Mouse (Mus musculus) activated CD4-positive, CD25-positive, alpha-beta regulatory T cell, adult 4 months (primary cell): Measurements from ENCODE around the gene Lrrc3c. TPM values are rescaled to one million over a fixed set of nuclear protein-coding genes. Genes with fewer than 3 reads are reported as not detected.

Experiments
- ATAC-seq: one replicate; pipeline ENCODE4 v1.8.0; 2017
- polyA plus RNA-seq, 2 experiments: library from polyadenylated mRNA; unstranded; fragments of 100-300 nt; shearing (Covaris generic); gene quantifications; one replicate each; pipeline ENCODE4 v1.2.1; 2017

The Lrrc3c gene
- not detected for polyA plus RNA-seq

DNA sequence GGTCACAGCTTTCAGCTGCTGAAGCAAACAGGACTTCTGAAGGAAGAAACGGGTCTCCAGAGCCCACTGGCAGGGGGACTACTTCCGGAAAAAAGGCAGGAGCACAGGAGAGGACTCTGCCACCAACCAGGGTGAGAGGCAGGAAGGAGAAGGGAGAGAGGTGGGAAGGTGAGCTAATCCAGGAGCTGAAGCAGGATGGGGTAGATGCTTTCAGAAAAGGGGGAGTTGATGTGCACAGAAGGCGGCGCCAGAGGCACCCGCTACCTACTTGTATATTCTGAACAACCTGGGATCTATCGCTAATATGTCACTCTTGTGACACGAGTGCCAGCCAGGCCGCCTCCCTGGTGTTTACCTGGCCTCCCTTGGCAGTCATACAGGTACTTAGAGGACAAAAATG lies at the start of gene Lrrc3c:
TSS of gene Lrrc3c (plus strand) at position 301 of the 400 bp plus-strand sequence.
- no peak for ATAC-seq

DNA sequence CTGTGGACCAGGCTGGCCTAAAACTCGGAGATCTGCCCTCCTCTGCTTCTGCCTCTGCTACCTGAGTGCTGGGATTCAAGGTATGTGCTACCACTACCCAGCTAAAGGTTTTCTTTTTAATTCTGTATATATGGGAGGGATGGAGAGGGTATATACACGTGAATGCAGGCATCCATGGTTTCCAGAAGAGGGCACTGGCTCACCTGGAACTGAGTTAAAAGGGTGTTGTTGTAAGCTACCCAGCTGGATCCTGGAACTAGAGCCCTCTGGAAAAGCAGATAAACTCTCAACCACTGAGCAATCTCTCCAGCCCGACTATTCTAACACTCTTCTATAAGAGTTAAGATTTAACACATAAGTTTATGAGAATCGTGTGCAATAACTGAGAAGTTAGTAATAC lies 48.7 kb upstream of the Lrrc3c start:
- ATAC-seq = no peak

DNA sequence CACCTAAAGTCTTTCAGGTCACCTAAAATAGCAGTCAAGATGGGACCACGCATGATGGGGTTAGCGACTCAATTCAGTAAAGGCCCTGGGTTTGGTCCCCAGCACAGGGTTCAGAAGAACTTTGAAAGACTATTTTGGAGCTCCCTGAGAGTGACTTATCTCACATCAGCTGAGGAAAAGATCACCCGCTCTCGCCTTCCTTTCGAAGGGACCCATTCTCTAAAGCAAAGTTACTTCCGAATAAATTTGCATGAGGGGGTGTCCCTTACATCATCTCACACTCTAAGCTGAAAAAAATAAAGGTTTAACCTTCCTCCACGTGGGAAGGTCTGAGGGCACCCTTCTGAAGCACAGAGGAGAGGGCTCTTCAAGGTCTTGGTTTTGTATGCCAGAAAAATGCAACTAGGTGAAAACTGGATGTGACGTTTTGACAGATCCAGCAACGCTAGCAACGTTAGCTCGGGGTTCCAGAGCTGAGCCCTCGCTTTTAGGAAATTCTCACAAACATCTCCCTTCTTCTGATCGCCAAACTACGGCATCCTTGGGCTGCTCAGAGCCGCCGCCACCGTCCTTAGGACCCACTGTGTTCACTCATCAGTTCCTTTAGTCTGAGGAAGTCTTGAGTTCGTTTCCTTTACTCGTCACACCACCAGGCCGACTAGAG lies 47.6 kb upstream of the Lrrc3c start:
- peak; percentile 68 for ATAC-seq

DNA sequence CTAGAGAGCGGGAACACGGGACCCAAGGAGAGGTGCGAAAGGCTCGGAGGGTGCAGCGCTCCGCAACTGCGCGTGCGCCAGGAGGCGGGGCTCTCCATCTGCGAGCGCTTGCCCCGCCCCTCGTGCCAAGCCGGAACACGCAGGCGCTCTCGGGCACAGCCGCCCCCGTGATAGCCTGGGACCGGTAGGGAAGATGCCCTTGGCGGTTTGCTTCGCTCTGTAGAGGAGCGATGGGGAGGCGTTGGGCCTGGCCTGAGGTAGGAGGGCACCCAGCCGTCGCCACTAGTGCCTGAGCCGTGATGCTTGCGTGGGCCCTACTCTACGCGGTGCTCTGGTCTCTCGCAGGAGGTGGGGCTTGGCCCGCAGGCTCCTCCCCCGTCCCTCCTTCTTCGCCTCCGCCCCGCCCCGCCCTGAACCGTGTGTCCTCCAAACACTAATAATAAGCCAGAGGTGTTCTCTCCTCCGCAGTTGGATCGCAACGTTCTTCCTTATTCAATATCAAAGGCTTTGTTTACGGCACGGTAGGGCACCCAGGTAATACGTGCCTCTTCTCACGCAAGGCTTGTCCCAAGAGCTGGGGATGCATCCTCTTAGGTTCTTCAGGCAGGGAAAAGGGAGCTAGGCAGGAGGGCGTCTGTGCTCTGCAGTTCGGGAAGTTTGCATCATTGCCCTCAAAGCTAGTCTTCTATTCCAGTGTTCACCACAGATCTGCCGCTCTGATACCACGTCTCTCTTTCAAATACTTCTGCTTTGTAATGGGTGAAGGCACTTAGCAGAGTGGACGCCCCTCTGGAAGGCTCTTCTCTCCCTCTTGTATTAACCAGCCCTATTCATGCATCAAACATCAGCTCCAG lies 46.9 kb upstream of the Lrrc3c start, which contains the start of gene Zpbp2:
TSS of gene Zpbp2 (plus strand) at position 123 of the 854 bp plus-strand sequence.
- ATAC-seq = peak; percentile 55

DNA sequence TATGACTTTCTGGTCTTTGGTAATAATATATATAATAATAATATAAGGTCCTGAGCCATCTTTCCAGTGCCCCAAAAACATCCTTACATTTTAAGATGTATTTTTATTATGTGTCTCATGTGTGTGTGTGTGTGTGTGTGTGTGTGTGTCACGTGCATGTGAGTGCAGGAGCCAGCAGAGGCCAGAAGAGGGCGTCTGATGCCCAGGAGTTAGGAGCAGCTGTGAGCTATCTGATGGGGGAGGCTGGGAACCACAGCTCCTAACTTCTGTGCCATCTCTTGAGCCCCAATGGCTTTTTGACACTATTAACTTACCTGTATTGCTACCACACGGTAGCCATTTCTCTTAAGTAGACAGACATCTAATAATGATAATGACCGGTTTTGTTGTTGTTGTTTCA lies 44.1 kb upstream of the Lrrc3c start:
- ATAC-seq = no peak

DNA sequence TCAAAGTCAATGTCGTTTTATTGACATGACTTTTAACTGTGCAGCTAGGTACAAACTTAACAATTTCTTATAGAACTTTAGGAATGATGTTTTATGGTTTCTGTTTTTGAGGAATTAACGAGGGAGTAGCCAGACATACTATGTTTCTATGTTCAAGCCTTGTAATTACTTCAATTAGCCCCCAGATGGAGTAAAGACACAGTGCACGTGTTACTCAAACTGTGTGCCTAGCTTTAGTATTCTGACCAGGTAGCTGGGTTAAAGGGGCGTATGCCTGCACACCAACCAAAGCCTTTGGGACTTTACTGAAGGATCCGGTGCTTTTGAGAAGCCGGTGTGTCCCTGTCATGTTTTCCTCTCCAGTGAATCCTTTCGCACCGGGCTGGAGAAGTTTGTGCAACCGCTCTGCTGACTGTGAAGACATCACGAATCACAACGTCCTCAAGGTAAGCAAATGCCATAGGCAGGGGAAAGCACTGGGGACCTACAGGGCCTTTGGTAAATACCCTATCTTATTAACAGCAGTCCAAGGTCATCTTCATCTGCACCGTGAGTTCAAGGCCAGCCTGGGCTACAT lies 42.9 kb upstream of the Lrrc3c start:
- no peak for ATAC-seq

DNA sequence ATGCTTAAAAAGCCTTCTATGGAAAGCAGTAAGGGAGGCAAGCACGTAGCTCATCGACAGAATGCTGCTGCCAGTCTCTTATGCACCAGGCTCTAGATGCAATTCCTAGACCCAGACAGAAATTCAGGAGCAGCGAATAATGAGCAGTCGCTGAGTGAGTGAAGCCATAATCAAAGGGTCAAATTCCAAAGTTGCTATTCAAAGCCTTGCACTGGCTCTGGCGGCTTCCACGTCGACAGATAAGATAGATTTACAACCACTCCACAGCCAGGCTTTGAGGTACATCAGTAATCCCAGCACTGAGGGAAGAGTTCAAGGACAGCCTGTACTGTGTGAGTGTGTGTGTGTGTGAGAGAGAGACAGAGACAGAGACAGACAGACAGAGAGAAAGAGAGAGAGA lies 37.1 kb upstream of the Lrrc3c start:
- ATAC-seq = no peak

DNA sequence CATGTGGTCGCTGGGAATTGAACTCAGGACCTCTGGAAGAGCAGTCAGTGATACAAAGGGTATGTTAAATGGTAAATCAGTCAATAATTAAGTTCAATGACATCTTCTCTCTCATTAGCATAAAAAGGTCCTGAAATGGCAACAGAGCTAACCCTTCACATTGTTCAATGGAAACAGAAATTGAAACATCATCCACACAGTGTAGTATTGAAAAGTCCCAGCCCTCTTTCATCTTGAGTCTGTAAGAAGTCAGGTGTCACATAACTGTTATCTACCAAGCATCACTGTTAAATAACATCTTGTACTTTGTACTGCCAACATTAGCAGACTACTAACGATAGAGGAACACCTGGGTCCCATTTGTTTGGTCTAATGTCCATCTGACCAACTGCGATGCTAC lies 35.1 kb upstream of the Lrrc3c start:
- ATAC-seq = peak; percentile 82

DNA sequence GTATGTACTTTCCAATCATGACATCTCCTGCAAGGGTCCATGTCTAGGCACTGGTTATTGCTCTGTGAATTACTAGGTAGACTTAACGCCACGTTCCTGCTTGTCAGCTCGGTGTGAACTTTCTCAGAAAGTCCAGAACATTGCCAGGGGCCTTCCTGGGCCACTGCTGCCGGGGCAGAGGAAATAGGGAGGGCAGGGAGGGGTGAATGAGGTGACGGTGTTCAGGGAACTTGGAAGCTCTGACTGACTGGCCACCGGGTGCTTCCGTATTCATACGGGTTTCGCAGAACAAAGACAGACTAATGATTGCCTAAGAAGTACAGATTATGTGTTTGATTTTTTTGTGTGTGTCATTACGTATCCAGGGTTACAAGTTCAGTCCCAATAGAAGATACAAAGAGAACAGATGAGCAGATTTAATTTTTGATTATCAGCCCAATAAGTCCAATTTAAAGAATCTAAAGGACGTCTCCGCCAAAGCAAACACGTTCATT lies 34.1 kb upstream of the Lrrc3c start:
- ATAC-seq = no peak

DNA sequence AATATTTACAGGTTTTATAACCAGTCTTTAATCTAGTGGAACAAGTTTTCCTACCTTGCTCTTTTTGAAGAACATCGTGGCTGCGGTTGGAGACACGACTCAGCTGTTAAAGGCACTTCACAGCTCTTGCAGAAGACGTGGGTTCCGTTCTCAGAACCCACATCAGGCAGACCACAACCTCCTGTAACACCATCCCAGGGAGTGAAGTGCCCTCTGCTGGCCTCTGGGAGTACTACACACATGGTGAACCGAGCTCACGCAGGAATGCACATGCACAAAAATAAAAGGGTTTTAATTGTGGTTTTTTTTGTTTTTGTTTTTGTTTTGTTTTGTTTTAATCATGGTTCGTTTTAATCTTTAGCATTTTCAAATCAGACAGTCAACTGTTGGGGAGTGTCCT lies 29.8 kb upstream of the Lrrc3c start:
- ATAC-seq = no peak

DNA sequence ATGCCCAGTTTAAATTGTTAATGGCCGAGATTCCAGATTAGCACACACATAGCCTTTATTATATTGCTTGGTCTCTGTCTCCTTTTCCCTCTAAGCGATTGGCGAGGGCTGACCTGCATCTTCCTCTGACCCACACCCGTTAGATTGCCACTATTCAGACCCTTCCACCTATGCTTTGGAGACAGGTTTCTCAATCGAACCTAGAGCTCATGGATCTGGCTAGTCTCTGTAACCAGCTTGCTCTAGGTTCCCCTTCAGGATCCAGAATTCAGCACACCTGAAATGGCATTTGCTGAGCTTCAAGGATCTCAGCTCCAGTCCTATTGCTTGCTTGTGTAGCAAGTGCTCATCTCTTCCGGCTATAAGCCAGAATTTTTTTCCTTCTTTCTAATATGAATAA lies 28.6 kb upstream of the Lrrc3c start:
- ATAC-seq = no peak

DNA sequence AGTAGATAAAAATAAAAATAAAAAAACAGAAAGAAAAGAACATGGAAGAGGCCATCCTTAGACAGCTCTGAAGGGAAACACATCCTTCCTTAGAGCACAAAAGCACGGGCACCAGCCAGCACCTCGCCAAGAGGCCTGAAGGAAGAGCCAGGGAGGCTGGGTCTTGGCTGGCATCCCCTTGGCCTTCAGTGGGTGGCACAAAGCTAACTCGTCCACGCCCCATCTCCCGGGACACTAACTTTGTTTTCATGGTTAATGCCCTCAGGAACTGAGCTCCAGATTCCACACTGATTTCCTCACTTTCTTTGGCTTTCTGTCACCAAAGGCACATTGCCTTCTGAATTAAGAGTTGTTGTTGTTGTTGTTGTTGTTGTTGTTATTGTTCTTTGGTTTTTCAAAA lies 20.3 kb upstream of the Lrrc3c start:
- ATAC-seq = no peak

DNA sequence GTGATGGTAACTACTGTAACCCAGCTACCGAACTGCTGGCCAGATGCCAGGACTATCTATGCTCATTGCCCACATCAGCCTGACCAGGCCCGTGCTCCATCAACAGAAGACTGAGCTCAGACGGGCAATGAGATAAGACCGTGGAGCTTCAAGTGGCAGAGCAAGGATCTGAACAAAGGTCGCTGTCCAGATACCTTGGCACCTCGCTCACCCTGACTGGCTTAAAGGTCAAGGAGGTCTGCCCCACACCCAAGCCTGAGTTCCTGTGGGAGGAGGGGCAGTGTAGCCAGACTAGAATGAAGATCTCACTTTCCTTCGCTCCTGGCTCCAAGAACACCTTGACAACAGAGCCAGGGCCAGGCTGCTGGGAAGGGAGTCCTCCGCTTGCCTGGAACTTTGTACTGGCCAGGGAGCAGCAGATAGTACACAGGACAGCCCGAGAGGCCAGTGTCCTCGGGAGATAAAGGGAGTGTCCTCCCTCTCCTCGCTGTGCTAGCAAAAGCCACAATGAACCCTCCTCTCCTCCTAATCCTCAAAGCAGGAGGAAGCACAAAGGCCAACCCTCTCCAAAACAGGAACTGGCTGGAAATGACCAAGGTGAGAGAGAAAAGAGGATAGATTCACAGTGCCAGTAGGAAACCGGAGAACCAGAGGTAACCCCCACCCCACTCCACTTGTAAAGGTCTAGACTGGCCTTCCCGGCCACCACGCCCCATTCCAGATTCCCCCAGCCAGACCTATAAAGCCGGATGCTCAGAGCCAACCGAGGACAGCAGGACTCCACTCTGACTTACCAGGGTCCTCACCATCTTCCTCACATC lies 17.6 kb upstream of the Lrrc3c start:
- ATAC-seq = no peak

DNA sequence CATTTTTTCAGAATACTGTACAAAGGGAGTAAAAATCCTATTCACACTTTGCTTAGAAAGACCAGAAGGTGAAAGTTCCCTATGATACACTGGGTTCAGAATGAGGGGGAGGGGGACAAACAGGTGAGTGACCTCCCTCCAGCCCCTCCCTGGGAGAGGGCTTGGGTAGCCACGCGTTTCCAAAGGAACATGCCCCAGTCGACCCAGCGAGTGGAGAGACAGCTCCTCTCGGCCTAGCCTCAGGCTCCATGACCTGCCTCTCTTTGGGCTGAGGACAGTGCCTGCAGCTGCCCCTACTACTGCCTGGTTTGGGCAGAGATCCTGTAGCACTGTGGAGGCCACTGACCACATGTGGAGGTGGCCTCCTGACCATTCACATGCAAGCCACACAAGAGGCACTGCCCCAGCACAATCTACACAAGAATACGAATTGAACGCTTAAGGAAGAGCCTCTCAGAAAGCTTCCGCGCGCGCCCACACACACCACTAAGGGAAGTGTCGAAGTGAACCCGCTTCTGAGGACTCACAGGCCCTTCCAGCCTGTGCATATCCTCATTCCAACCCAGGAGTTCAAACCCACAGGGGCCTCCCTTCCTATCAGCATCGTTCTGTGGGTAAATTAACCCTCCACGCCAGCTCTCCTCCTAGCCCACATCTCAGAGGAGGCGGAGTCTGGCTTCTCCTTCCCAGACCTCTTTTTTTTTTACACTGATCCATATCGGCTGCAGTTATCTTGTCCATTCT lies 16.6 kb upstream of the Lrrc3c start:
- no peak for ATAC-seq

DNA sequence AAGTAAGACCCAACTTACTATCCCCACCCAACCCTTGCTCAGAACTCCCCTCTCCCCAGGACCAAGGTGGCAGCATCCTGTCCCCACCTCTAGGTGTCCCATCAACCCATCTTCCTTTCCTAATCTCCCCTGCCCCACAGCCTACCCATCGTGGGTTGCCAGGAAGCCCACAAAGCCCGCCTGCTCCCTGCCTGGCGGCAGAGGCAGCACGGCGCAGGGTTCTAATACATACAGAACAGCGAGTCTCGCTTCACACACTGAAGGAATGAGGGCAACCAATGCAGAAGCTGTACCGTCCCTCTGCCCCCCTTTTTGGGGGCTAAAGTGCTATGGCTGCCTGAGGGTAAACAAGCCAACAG lies 16.1 kb upstream of the Lrrc3c start:
- ATAC-seq = no peak

DNA sequence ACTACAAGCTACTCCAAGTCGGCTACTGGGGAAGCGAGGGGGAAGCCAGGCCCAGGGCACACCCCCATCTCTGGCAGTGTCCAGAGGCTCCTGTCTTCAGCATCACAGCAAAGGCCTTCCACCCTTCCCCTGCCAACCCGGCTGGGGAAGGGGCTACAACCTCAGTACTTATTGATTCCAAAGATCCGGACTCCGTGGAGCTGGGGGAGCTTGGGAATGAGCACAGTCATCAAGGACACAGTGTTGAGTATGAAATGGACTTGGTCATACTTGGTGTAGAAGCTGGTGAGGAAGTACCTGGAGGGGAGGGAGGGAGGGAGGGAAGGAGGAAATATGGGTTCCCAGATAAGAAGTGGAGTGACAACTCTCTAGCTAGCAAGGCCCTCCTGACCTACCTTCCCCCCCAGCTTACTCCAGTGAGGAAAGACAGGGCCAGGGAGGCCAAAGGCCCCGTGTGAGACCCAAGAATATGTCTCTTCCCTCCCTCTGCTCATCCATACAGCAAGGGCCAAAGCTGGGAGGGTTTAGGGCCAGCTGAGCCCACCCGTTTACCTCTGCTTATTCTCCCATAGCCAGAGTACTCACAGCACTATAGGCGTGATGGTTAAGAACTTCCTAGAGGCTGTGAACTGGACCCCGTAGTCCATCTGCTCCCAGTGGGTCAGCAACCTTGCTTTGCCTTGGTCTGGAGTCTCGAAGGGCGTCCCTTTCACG lies 15.4 kb upstream of the Lrrc3c start:
- no peak for ATAC-seq

DNA sequence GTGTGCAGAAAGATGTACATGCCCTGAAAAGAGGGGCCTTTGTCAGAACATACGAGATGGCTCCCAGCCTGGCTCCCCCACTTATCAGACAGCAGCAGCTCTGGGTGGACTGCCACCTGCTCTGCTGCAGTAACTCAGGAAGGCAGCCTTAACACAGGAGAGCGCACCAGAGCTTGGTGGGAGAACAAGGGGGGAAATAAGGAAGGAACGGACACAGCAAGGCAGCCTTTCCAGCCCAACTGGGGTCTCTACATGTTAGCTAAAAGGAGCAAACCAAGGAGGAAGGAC lies 14.9 kb upstream of the Lrrc3c start:
- no peak for ATAC-seq

DNA sequence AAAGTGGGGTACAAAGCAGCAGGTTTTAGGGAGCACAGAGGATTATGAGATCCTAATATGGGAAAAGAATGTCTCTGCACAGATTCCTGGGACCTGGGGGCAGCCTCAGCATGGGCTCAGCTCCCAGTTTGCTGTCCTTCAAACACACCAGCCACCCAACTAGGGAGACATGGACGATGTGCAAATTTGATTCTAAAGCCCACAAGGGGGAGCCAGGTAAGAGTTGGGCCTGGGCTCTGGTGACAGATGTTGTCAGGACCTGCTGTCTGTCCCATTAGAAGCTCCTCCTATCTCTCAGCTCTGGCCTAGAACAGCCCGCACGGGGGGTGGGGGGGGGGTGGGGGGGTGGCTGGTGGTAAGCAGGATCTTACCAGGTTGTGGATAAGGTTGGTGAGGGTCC lies 14.5 kb upstream of the Lrrc3c start:
- no peak for ATAC-seq

DNA sequence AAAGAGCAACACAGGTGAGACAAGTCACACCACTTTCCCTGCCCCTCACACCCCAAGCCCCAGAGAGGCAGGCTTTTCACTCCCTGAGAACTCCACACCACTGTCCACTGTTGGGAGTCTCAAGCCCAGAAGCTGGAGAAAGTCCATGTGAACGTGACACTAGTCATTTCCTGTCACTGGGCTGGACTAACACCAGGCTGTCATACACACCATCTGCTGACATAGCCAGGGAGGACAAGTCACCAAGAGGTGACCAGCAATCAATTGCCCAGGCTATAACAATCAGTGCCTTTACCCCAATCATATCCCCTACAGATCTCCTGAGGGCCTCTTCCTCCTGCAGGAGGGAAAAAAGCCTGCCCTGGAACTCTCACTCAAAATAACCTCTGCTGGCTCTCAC lies 13.9 kb upstream of the Lrrc3c start:
- no peak for ATAC-seq

DNA sequence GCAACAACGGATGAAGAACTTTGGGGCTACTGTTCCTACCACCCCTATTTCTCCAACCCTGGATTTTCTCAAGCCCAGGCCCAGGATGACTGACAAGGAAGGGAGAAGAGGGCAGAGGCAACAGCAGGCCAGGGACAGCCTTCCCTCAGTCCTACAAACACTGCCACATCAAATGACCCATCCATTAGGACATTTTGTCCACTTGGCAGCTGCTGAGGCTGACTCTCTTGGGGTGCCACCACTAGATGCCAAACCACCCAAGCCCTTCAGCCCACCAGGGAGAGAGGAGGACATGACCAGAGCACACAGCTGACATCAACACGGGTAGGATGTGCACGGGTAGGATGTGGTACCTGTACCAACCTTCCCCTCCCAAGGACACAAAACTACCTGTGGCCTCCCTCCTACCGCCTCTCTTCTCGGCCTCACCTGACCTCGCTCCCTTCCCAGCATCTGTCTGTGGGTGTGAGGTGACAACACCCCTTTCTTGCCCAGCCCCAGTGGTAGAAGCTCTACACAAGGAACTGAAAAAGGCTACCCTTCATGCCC lies 13.4 kb upstream of the Lrrc3c start:
- no peak for ATAC-seq
